Mouse (Mus musculus) thymus, adult 2 months (tissue): ENCODE data around the gene Arl15.

Experiments
- CTCF ChIP-seq: fragments of 200-500 bp; IDR thresholded peaks from 2 replicates; pipeline ENCODE4 v1.5.1; 2012; ENCODE audit warnings: mild to moderate bottlenecking, control low read depth, low read length, moderate library complexity, borderline replicate concordance; ENCODE audit not compliant: control insufficient read depth, poor library complexity, insufficient read depth; ENCODE audit errors: extremely low read depth
- POLR2A ChIP-seq: fragments of 200-500 bp; IDR thresholded peaks from 2 replicates; pipeline ENCODE4 v1.6.1; 2012; ENCODE audit warnings: mild to moderate bottlenecking, low read length, control low read depth, moderate library complexity; ENCODE audit not compliant: control insufficient read depth, poor library complexity, insufficient read depth; ENCODE audit errors: extremely low read depth

GRCm38 (mm10) chr13:113869212-113870205 lies 75.2 kb downstream of the Arl15 start:
- TF ChIP-seq CTCF (peak; percentile 78; the same call in 1 of the 2 replicates), POLR2A (no peak)
